Mouse (Mus musculus) kidney, adult 2 months (tissue): ENCODE measurements around the gene Gmds.

ENCODE experiments used
- CTCF ChIP-seq: fragments of 200-500 bp; conservative IDR thresholded peaks from 2 replicates; pipeline ENCODE4 v1.5.1; 2011; ENCODE audit warnings: low read depth, mild to moderate bottlenecking, control low read depth, low read length, moderate library complexity, mixed read lengths; ENCODE audit not compliant: insufficient read depth, insufficient read length
- POLR2A ChIP-seq: fragments of 200-500 bp; IDR thresholded peaks from one replicate; pipeline ENCODE4 v1.6.1; 2011; ENCODE audit warnings: low read depth, low read length, control low read depth

GRCm38 (mm10) chr13:32055321-32055720 is 283.2 kb downstream of the Gmds start:
- TF ChIP-seq CTCF (no peak), POLR2A (no peak)
